Mouse (Mus musculus) kidney, adult 18-20 months (tissue): ENCODE results near the gene Sesn3.
A peak's percentile ranks its signal among the peaks of the same experiment; 100 is the strongest.

ENCODE experiments used
- DNase-seq: peaks from one replicate; pipeline ENCODE4 v3.0.0; 2021

Sesn3 gene

DNA sequence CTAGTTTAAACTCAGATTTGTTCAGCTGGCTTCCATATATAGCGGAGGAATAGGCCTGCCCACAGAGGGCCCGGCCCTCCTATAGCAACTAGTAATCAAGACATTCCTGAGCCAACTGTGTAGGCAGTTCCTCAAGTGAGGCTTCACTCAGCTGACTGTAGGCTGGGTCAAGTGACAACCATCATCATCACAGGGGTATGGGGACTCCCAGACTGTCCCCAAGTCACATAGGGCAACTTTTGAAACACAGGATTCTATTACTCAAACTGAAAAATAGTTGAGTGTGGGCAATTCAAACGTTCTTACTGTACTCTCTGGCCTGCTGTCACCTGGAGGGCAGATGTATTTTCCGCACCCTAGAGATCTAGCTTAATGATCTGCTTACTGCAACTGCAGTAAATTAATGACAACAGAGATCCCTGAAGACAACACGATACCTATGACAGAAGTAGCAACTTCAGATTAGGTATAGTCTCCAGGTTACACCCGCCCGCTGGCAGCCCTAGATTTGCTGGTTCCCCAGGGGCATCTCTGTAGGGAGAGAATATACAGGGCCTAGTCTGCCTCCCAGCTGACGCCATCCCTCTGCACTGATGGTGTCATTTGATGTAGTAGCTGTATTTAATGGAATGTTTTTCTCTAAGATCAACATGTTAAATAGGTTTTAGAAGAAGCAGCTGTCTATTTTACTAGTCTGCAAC, 87.4 kb downstream of the Sesn3 start:
- DNase-seq, result no peak

DNA sequence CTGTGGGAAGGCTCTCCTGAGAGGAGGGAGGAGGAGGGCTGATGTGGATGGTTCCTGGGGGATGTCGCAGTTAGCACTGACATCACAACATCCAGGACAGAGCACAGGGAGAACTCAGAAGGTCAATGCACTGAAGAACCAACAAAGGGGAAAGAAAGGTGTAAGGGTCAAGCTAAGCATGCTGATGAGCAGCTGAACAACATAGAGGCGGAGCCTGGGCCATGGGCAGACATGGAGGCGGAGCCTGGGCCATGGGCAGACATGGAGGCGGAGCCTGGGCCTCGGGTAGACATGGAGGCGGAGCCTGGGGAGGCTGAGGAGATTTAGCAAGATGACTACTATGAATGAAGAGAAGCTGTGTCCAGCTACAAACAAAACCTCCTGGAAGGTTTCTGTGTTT, 88.7 kb downstream of the Sesn3 start:
- DNase-seq, result peak; percentile 11

DNA sequence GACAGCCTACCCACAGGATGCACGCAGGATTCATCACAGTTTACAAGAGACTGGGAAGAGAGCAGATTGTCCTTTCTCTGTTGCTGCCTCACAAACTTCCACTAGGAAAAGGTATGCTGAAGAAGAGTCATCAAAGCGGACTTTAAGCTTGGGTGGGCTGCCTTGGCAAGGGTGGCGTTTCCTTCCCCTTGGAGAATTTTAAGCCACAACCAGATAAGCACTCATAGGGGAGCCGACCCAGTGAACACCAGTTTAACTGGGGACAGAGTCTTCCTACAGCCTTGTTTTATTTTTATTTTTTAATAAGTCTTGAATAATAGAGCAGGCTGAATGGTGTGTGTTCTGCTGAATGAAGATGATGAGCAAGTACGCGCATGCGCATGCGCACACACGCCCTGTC, 89.9 kb downstream of the Sesn3 start:
- DNase-seq, result no peak

DNA sequence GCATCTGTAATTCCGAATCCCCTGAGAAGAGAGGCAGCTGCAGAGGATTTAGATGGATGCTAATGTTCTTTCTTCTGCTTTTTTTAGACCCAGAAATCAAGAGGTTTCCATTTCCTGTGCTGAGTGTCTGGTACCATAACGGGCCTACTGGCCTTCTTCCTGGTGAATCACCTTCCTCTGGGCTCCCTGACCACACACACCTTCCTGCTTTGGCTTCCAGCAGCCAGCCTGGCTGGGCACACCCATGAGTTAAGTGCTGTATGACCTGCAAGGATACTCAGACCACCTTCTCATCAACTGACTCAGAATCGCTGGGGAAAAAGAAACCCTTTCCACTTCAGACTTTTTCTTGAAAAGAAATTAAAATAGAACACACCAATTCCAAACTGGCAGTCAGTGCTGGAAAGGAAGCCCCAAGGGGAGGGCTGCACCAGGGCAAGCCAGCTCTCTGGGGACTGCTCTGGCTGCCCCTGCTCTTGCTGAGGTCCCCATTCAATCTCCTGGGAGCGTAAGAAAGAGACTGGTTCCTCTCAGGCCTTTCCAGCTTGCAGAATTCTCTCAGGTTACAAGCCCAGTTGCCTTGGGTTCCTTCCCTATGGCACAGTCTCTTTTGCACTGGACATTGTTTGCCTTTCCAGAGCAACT, 90.7 kb downstream of the Sesn3 start:
- DNase-seq, result peak; percentile 15

DNA sequence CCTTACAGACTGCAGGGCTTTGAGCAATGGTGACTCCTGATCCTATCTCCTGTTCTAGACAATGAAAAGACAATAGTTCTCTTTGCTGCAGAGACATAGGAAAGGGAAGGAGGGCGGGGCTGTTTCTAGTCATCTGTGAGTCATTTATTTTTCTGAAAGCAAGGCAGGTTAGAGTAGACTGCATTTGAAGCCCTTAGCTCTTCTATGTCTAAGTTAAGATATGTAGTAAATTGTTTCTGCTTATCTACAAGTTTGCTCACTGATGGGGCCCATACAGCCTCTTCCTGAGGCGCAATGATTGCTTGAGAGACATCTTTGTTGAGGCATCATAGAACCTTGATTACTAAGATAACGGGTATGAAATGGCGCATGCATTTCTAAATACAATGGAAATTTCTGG, 93.0 kb downstream of the Sesn3 start:
- DNase-seq, result no peak

DNA sequence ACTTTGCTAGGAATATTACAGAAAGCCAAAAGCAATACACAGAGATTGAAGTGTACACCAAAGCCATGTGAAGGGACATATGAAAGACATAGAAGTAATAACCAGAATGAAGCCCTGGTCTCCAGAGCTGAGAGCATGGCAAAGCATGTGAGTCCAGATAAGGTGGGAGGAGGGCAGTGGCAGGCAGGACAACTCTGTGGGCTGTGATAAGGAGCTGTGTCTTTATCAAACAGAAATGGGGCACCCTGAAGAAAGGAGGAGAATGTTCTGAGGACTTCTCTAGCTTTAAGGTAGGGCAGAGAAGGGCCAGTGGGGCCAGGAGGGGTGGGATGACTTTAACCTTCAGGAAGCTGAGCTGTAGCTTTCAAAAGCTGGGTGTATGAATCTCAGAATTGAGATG, 94.4 kb downstream of the Sesn3 start:
- no peak for DNase-seq

DNA sequence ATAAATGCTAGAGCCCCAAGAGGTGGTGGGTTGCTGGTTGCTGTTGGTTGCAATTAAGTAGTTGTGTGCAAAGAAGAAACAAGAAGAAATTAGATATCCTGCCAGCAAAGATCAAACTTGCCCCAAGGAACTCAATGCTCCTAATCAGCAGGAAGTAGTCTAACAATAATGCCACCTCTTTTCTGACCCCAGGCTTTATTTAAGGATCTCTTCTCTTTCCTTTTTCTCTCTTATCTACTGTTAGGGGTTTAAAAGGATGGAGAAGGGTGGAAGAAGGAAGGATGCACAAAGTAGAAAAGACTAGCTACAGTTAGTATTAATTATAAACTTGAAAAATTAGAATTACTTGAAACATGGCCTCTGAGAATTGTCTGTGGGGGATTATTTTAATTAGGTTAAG, 97.6 kb downstream of the Sesn3 start:
- no peak for DNase-seq

DNA sequence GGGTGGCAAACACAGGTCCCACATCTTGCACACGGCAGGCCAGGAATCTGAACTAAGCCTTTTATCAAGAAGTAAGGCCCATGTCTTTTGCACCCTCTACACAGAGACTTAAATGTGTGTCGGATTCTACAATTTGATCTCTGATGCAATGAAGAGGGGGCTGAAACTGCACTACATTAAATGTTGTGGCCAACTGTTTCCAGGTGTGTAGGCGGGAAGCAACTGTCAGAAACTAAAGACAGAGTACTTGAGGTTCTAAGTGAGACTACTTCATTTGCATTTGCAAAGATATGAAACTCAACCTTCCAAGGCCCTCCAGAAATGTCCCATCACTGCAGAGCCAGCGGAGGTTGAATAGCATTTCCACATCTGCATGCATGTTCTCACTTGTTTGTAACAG, 101.3 kb downstream of the Sesn3 start:
- no peak for DNase-seq

DNA sequence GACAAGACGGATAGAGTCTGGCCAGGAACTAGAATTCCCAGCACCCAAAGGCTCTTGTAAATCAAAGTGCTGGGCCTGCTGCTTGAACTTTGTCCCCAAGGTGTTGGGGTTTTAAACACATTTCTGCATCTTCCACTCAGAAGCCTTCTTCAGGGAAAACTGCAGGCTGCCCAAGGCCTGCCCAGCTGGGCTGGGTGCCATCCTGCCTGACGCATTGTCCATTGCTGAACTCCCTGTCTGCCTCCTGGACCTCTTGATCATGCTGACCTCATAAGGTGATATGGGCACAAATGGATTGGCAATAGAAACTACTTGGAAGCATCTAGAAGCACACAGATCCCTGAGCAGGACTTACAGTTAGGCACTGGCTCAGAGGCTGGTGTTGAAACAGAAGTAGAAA, 103.3 kb downstream of the Sesn3 start:
- DNase-seq, result peak; percentile 23

DNA sequence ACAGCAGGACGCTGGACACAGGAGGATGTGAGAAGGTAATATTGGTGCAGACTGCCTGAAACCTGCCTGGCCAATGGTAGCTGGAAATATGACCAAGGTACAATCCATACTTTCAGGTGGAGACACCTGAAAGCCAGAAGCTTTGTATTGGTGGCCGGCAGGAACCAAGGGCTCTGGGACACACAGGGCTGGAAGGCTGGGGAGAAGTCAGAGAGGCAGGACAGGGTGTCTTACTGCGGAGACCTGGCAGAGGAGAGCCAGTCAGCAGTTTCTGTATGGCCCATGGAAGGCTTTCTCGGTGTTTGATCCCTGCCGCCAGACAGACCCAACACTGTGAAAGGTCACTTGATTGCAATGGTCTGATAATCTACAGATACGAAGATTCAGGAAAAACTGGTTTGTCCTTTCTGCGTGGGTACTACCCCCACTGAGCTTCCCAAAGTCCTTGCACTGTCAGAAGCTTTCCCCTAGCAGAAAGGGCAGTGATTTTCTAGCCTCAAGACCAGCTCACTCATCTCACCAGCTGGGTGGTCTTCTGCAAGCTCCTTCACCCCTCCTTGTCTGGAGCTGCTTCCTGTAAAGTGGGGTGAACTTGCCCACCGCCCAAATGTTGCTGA, 105.0 kb downstream of the Sesn3 start:
- DNase-seq, result no peak

DNA sequence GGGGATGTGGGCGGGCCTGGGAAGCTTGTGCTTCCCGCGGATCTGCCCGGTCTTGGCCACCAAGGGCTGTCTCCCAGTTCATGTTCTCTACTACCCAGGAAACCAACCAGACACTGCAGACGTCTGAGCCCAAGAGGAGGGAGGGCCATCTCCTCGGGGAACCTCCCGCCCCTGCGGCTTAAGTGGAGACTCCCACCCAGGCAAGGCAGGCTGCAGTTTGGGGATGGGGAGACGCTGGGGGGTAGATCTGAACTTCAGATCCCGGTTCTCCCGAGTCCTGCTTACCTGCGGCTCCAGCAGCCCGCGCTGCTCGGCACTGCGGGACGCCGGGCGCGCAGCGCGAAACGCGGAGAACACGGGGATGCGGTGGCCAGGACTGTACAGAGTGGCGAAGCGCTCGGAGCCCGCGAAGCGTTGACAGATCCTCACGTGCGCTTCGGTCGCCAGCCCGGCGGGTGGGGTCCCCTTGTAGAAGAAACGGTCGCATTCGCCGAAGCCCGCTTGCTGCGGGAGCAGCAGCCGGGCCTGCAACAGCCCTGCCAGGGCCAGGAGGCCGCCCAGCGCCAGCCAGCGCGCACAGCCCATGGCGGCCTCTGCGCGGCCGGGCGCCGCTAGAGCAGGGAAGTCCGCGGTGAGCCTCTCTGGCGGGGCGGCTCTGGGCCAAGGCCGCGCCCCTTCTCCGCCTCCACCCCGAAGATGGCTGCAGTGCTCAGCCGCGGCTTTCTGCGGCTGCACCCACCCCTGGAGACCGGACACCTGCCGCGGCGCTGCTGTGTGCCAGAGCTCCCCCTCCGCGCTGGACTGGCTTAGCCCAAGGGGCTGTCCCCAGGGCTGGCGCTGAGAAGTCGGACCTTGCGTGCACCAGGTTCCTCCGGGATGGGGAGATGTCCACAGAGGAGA, 105.8 kb downstream of the Sesn3 start:
- peak; percentile 89 for DNase-seq

DNA sequence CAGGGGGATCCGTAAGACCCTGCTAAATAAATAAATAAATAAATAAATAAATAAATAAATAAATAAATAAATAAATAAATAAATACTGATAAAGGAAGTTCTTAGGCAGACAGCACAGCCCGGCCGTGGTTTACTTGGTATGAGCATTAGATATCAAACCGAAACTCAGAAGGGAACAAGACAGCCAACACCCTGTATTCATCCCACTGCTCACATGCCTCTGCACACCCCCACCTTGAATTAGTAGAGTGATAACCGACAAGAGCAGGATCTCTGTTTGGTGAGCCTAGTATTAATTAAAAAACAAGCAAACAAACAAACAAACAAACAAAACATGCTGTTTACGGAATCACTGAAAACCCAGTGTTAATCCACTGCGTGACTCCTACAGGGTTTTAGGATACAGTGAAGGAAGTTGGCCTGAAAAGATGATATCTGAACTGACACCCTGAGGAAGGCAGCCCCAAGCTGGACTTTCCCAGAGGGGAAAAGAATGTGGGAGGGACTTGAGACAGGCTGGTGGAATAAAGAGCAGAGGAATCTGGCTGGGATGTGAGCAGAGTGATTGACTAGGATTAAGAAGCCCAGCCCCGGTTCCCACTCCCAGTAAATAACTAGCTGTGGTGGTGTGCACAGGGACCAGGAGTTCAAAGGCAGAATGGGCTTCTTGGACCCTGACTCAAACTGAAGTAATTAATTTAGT, 106.6 kb downstream of the Sesn3 start, which contains the start of gene Endod1:
Endod1 (minus strand) TSS at position 155 of the 703 bp plus-strand sequence.
- DNase-seq, result peak; percentile 40

DNA sequence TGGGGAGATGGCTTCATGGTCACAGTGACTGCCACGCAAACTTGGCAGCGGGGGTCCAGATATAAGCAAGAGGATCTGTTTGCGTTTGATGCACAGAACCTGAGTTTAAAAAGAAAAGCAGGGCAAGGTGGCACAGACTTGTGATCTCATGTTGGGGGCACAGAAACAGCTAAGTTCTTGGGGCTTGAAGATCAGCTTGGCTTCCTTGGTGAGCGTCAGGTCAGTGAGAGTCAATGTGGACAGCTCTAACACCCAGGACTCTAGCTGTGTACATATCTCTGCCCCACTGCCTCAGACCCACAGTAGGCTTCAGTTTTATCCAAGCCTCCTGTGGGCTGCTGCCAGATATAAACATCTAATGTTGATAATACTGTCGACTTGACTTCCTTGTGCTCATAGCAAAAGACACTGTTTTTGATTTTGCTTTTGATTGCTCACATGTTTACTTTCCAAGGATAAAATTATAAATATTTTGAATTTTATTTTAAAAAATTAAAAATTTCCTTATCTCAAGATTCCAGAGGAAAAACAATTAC, 107.5 kb downstream of the Sesn3 start:
- no peak for DNase-seq
